Mouse (Mus musculus): ENCODE measurements around the gene Exoc3.

GRCm38 (mm10) chr13:74167492-74167891, 41.0 kb downstream of the Exoc3 start:
- TF ChIP-seq GATA1 (IDR thresholded peaks at IDR 0.05; ENCODE audit: low read length), result no peak
- no peak for TF ChIP-seq TAL1 (IDR thresholded peaks at IDR 0.05; ENCODE audit: low read length)
